Mouse (Mus musculus) megakaryocyte, embryonic 14.5 days (primary cell): ENCODE data around the gene Zfp787.

Experiments
- FLI1 ChIP-seq: IDR thresholded peaks from 2 replicates; pipeline ENCODE4 v1.6.1; 2012; ENCODE audit warnings: low read length, inconsistent platforms, mixed read lengths
- GATA1 ChIP-seq: IDR thresholded peaks from 3 replicates; pipeline ENCODE4 v1.6.1; 2012; ENCODE audit warnings: mixed read lengths, low read length, inconsistent platforms, borderline replicate concordance

DNA sequence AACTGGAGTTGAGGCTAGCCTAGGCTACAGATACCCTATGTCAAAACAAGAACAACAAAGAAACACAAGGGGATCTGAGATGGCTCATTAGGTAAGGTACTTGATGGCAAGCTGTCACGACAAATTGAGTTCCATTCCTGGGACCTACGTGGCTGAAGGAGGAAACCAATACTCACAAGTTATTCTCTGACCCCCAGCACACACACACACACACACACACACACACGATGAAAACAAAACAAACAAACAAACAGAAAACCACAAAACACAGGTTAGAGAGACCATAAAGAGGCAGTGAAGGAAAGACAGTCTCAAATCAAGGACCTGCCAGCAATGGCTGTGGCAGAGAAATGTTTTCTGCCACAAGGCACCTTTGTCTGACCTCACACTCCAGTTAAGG is 41.0 kb upstream of the Zfp787 start, which contains the start of gene Galp:
- TF ChIP-seq GATA1 (no peak), FLI1 (no peak)
